Mouse (Mus musculus) limb, embryonic 14.5 days (tissue): ENCODE results near the gene Rpusd3. TPM values are rescaled to one million over a fixed set of nuclear protein-coding genes. Genes with fewer than 3 reads are reported as not detected.
A peak's percentile ranks its signal among the peaks of the same experiment; 100 is the strongest.

ENCODE experiments used
- ATAC-seq: fragments of 200-750 bp; cut with Nextera tagmentation; 2 replicates; pipeline ENCODE4 v1.8.0; 2017; ENCODE audit warnings: low read depth, moderate number of reproducible peaks, moderate TSS enrichment; ENCODE audit not compliant: low FRiP score
- DNase-seq: peaks from one replicate; pipeline ENCODE4 v3.0.0-alpha.2; 2015; ENCODE audit warnings: low spot score
- H3K27ac ChIP-seq: fragments of 300-500 bp; sonication (generic); replicated peaks from 2 replicates; pipeline ENCODE4 v1.5.1; 2014; ENCODE audit warnings: low read depth, mild to moderate bottlenecking, low read length, moderate library complexity, mixed read lengths
- H3K27me3 ChIP-seq: fragments of 300-500 bp; sonication (generic); 2 replicates; pipeline ENCODE4 v1.6.1; 2014; ENCODE audit warnings: low read length, mixed read lengths; ENCODE audit not compliant: control insufficient read depth, insufficient read depth
- H3K36me3 ChIP-seq: fragments of 300-500 bp; sonication (generic); 2 replicates; pipeline ENCODE4 v1.6.1; 2014; ENCODE audit warnings: mild to moderate bottlenecking, low read length, moderate library complexity, mixed read lengths; ENCODE audit not compliant: control insufficient read depth, insufficient read depth
- H3K4me1 ChIP-seq: fragments of 300-500 bp; sonication (generic); 2 replicates; pipeline ENCODE4 v1.6.1; 2014; ENCODE audit warnings: antibody characterized with exemption, low read length, mixed read lengths; ENCODE audit not compliant: control insufficient read depth, insufficient read depth
- H3K4me2 ChIP-seq: fragments of 300-500 bp; sonication (generic); replicated peaks from 2 replicates; pipeline ENCODE4 v1.6.1; 2014; ENCODE audit warnings: low read depth, mild to moderate bottlenecking, low read length, moderate library complexity; ENCODE audit not compliant: severe bottlenecking
- H3K4me3 ChIP-seq: fragments of 300-500 bp; sonication (generic); replicated peaks from 2 replicates; pipeline ENCODE4 v1.5.1; 2014; ENCODE audit warnings: low read length
- H3K9ac ChIP-seq: fragments of 300-500 bp; sonication (generic); 2 replicates; pipeline ENCODE4 v1.6.1; 2014; ENCODE audit warnings: mild to moderate bottlenecking, low read depth, low read length, moderate library complexity; ENCODE audit not compliant: severe bottlenecking
- H3K9me3 ChIP-seq: fragments of 300-500 bp; sonication (generic); 2 replicates; pipeline ENCODE4 v1.6.1; 2016; ENCODE audit warnings: low read length; ENCODE audit not compliant: control insufficient read depth
- POLR2A ChIP-seq: fragments of 200-500 bp; IDR thresholded peaks from 2 replicates; pipeline ENCODE4 v1.8.0; 2012; ENCODE audit warnings: inconsistent platforms, mild to moderate bottlenecking, moderate library complexity, borderline replicate concordance; ENCODE audit not compliant: insufficient read depth, insufficient read length; ENCODE audit errors: extremely low read depth
- WGBS: fragments of 180-500 bp; shearing (Covaris S2); extraction: QIAGEN DNeasy Blood & Tissue Kit; methylation state at CpG from one replicate; pipeline ENCODE4 v1.1.7; 2014; 5-methylcytosine and 5-hydroxymethylcytosine counted together
- polyA plus RNA-seq, 2 experiments: library from polyadenylated mRNA; depleted of rRNA in 1 of 2; stranded (reverse) in 1 of 2; unstranded in 1 of 2; fragments of >200 nt; fragmentation: Nextera tagmentation in 1 of 2; extraction: Ambion mirVana in 1 of 2; gene quantifications; 2 replicates each; pipeline versions ENCODE4 v1.2.1 to v1.2.3; 2012 to 2014

The Rpusd3 gene
- polyA plus RNA-seq, 2 experiments: 25.1 to 38.9 TPM

DNA sequence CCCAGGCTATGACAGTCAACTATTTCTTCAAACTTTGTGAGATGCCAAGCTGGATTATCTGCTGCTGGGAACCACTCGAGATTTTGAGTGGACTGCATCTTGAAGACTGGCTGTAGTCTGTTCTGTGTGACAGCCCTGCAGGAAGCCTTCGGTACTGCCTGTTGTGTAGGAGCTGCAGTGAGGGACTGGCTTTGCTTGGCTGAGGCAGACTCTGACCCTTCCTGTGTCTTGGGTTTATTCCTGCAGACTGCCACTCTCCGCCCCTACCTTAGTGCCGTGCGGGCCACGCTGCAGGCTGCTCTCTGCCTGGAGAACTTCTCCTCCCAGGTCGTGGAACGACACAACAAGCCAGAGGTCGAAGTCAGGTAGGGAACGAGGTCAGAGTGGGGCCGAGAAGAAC, 38.7 kb downstream of the Rpusd3 start:
- Histone ChIP-seq H3K27me3 (no peaks in the 10 kb centered on the region), H3K36me3 (peaks cover 57% of the 10 kb centered on the region), H3K4me3 (no peak overlapping the region), H3K4me2 (no peak overlapping the region), H3K4me1 (peaks cover 14% of the 10 kb centered on the region), H3K27ac (no peak overlapping the region), H3K9ac (no peak overlapping the region), H3K9me3 (no peaks in the 10 kb centered on the region)
- TF ChIP-seq POLR2A: no peak
- DNase-seq: no peak
- WGBS: 88% methylated on average over 11 of the region's 11 CpGs
- ATAC-seq: no peak

DNA sequence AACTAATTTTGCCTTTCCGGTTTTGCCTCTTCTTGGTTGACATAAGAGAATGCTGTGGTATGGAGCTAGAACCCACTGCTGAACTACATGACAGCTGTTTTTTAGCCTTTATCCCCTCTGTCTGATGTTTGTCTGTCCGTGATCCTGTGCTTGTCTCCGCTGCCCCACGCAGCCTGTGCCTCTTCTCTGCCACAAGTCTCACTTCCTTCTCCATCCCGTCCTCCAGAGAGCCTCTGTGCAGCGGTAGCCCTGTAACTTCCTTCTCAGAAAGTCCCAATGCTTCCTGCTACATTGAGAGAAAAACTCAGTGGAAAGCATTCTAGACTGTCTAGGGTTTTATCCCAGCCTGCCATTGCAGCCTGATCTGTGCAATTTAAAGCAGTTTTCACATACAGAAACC, 39.9 kb downstream of the Rpusd3 start:
- DNase-seq: no peak
- H3K9ac ChIP-seq: no peak overlapping the region

DNA sequence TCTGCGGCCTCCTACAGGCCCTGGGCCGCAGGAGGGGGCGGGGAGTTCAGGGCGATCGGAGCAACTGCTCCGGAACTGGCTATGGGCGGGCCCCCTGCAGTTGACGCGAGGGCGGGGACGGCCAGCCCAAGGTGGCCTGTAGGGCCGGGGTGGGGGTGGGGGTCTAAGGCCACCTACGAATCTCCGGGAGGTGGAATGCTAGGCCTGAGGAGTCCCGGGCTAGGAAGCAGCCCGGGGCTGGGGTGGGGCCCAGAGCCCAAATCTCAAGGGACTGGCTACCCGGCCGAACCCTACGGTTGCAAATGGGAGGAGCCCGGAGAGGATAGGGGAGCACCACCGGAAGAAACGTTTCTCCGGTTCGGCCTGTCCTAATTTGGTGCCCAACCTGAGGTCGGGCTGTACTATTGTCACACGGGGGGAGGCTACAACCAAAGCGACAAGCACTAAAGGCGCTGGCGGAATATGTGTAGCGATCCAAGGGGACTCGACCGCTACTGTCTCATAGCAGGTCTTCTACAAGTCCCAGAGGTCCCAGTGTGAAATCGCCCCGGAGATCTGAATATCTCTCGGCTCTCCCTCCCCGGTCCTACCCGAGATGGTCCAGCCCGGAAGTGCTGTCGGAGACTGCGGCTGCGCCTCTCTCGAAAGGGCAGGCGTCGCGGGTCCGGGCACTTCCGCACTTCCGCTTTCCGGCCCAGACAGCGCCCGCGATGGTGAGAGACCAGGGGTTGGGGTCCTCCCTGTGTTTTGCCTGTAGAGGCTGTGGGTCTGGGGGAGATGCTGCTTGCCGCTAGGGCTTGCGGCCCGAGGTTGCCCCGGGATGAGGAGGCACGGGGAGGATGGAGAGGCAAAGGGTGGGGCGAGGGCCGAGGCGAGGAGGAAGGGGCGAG, 41.4 kb downstream of the Rpusd3 start, which contains the start of the genes Tada3 and Arpc4:
TSS of gene Tada3 (minus strand) at position 388 of the 890 bp plus-strand sequence.
TSS of gene Arpc4 (plus strand) at position 620 of the 890 bp plus-strand sequence.
- peaks cover 54% of the 10 kb centered on the region for H3K36me3 ChIP-seq
- H3K4me1 ChIP-seq: peaks cover 14% of the 10 kb centered on the region
- peak within 1 kb of the TSS; percentile 80 for H3K4me2 ChIP-seq
- ATAC-seq (peak; percentile 97), DNase-seq (peak; percentile 97)
- under 1% methylated on average over 54 of the region's 61 CpGs for whole genome bisulfite sequencing
- TF ChIP-seq POLR2A: no peak
- H3K9ac ChIP-seq: peak within 1 kb of the TSS; percentile 91
- H3K9me3 ChIP-seq: no peaks in the 10 kb centered on the region
- peak within 1 kb of the TSS; percentile 97 for H3K4me3 ChIP-seq
- no peaks in the 10 kb centered on the region for H3K27me3 ChIP-seq
- peak within 1 kb of the TSS; percentile 94 for H3K27ac ChIP-seq

More for the DNA sequence above, 39.9 kb downstream of the Rpusd3 start:
- Histone ChIP-seq H3K27me3 (no peaks in the 10 kb centered on the region), H3K36me3 (peaks cover 55% of the 10 kb centered on the region), H3K4me2 (peak overlapping the region; percentile 80), H3K4me1 (peaks cover 14% of the 10 kb centered on the region), H3K27ac (no peak overlapping the region), H3K4me3 (peak overlapping the region; percentile 97), H3K9me3 (no peaks in the 10 kb centered on the region)
- no peak for TF ChIP-seq POLR2A
- 81% methylated on average over 6 of the region's 6 CpGs for WGBS
- ATAC-seq: no peak

DNA sequence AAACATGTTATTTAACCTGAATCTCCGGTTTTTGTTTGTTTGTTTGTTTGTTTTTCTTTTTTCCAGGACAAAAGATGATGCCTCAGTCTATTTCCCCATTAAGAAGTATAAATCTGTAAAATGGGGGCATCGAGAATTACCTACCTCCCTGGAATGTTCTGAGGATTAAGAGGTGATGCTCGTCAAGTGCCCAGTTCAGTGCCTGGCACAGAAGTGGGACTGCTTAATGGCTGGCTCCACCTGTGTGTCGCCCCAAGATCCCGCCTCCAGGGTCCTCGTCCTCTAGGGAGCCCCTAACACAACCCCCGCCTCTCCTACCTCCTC, 42.0 kb downstream of the Rpusd3 start:
- ATAC-seq (no peak), DNase-seq (no peak)
- Histone ChIP-seq H3K27ac (peak overlapping the region; percentile 94), H3K36me3 (peaks cover 55% of the 10 kb centered on the region), H3K9ac (peak overlapping the region; percentile 91), H3K4me1 (peaks cover 14% of the 10 kb centered on the region), H3K4me2 (peak overlapping the region; percentile 80), H3K27me3 (no peaks in the 10 kb centered on the region), H3K4me3 (peak overlapping the region; percentile 97), H3K9me3 (no peaks in the 10 kb centered on the region)
- no peak for TF ChIP-seq POLR2A
- WGBS: 9% methylated on average over 7 of the region's 7 CpGs

DNA sequence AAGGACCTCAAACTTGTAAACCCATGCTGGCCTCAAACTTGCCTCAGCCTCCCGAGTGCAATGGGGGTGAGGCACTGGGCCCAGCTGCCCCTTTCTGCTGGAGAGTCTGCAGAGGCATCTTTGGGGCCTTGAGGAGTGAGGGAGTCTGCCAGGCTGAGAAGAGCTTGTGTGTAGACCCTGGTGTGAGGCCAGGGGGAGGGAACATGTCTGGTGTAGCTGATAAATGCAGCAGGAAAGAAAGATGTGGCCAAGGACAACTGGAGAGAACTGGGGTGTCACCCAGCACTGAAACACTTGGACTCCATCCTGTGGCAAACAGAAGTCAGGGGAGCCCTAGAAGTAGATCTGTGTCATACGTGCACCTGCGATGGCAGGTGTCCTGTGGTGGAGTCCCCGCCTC, 45.6 kb downstream of the Rpusd3 start:
- Histone ChIP-seq H3K4me1 (0 out of 2 replicates have a peak, but pooled peaks cover 6% of the 10 kb centered on the region), H3K9ac (no peak overlapping the region), H3K9me3 (no peaks in the 10 kb centered on the region), H3K4me2 (no peak overlapping the region), H3K4me3 (no peak overlapping the region), H3K27ac (no peak overlapping the region), H3K36me3 (peaks cover 71% of the 10 kb centered on the region), H3K27me3 (no peaks in the 10 kb centered on the region)
- TF ChIP-seq POLR2A: no peak
- ATAC-seq (no peak), DNase-seq (no peak)
- 90% methylated on average over 4 of the region's 4 CpGs for WGBS
